Mouse (Mus musculus): ENCODE measurements at regions not wholly inside any gene's neighbourhood (a gene's known extent, or its start where the extent isn't known, plus 50 kb on each side); places are given as distances from the start of the nearest gene placed in this dataset.
A peak's percentile ranks its signal among the peaks of the same experiment; 100 is the strongest.

DNA sequence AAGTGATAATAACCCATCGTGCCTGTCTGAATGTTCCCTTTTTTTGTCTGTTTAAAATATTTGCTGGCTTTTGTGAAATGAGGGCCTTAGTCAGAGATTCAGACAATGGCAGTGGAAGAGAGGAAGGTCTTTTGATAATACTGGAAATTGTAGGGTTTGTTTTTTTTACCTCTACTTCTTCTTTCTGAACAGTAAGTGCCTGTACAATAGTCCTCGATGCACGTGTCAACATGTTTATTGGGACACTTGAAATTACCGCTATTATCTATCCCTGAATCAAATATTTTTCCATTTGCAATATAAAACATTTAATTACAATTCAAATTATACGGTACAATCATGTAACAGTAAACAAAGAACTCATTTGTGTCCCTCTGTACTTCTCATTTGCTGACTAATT, 733.5 kb downstream of the Fam19a2 start:
- DNase-seq = no peak

- DNase-seq = no peak
These were observed 735.2 kb downstream of the Fam19a2 start for GRCm38 (mm10) chr10:123998959-123999358.

DNA sequence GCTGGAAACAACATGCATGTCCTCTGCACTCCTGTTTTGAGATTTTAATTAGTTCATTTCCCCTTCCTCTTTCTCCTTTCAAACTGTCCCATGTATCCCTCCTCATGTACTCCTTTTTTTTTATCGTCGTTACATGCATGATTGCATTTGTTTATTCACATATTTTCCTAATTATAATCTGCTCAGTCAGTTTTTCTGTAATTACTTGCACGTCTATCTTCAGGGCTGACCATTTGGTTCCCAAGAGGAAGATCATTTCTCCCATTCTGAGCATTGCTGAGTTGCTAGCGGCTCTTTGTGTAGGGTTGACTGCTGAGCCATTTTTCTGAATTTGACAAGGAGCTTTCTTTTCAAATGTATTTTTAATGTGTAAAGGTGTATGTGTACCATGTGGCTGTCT, 781.2 kb downstream of the Fam19a2 start:
- no peak for DNase-seq

DNA sequence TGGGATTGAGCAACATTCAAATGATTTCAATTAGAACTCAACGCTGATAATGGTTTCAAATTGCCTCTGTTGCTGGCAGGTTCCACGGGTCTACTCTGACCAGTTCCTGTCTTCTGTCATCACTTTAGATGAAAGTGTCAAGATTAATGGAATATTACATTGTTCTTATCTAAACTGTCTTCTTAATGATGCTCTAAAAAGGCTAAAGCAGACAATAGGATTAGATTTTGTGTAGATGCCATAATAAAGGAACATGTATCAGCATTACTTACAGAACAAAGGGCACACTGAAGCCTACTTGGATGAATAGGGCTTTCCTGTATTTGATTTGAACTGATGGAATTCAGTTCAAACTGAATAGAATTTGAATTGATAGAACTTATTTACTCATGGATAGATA, 782.0 kb downstream of the Fam19a2 start:
- DNase-seq = no peak

- no peak for DNase-seq
These were observed 819.0 kb downstream of the Fam19a2 start for GRCm38 (mm10) chr10:124082756-124083155.

- DNase-seq = no peak
These were observed 826.8 kb downstream of the Fam19a2 start for GRCm38 (mm10) chr10:124090547-124090946.

GRCm38 (mm10) chr10:124091364-124091763, 827.6 kb downstream of the Fam19a2 start:
- DNase-seq = no peak

DNA sequence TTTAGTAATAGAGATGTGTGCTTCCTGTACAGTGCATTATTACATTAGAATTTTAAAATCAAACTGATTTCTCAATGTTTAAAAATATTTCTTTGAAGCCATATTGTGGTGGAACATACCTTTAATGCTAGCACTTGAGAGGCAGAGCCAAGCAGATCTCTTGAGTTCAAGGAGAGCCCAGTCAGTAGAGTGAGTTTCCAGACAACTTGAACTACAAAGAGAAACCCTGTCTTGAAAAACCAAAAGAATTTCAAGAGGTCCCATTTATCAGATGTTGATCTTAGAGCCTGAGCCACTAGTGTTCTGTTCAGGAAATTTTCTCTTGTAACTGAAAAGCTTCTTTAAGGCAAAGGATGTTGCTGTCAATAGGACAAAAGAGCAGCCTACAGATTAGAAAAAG, 855.8 kb downstream of the Fam19a2 start:
- DNase-seq = no peak

- no peak for DNase-seq
These were observed 874.7 kb downstream of the Fam19a2 start for GRCm38 (mm10) chr10:124138456-124138855.

GRCm38 (mm10) chr10:124142336-124142735, 878.5 kb downstream of the Fam19a2 start:
- no peak for DNase-seq

GRCm38 (mm10) chr10:124146751-124147469, 883.1 kb downstream of the Fam19a2 start:
- no peak for DNase-seq

- no peak for DNase-seq
These were observed 899.6 kb downstream of the Fam19a2 start for GRCm38 (mm10) chr10:124163441-124163840.

- DNase-seq = peak; percentile 1
These were observed 911.8 kb downstream of the Fam19a2 start for GRCm38 (mm10) chr10:124175598-124175997.

- DNase-seq = no peak
These were observed 944.5 kb downstream of the Fam19a2 start for GRCm38 (mm10) chr10:124208317-124208716.

- DNase-seq = no peak
These were observed 955.7 kb downstream of the Fam19a2 start for GRCm38 (mm10) chr10:124219461-124219860.

- no peak for DNase-seq
These were observed 958.3 kb downstream of the Fam19a2 start for GRCm38 (mm10) chr10:124222068-124222467.

GRCm38 (mm10) chr10:124227061-124227460, 963.3 kb downstream of the Fam19a2 start:
- no peak for DNase-seq

- no peak for DNase-seq
These were observed 985.6 kb downstream of the Fam19a2 start for GRCm38 (mm10) chr10:124249358-124249757.

DNA sequence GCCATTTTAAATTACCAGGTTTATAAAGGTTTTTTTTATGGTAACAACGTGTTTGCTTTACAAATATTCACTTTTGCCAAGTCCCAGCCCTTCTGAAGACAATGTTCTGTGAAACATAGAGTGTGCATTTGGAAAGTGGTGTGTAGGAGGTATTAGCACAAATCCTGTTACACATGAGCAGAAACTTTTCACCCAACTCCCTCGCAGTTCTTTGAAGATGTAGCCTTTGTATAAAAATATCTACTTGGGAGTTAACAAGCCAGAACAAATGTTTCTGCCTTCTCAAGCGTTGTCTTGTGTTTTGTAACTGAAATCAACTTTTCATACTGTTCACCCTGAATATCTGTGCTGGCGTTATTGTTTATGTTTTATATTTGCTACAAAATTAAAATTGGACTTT, 986.2 kb downstream of the Fam19a2 start:
- no peak for DNase-seq

GRCm38 (mm10) chr10:124288301-124288995, 1024.7 kb downstream of the Fam19a2 start:
- no peak for DNase-seq

DNA sequence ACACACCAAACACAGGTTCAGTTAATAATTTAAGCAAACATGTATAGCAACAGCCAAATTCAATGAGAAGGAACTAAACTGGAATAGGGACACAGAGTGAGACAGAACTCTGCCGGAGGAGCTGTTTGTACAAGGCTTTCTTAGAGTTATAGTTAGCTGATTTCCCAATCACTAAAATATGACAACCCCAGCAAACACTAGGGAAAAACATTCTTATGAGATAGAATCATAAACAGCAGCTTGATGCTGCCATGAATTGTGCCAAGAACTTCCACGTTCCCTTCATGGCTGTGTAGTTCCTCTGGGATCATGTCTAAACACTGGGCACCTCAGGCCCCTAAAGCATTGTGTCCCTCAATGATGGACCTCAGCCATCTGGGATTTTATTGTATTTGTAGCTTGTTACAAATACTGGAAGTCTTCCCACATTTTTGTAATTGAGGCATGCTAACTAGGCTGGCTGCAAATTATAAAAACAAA, 1033.4 kb downstream of the Fam19a2 start:
- DNase-seq = no peak

DNA sequence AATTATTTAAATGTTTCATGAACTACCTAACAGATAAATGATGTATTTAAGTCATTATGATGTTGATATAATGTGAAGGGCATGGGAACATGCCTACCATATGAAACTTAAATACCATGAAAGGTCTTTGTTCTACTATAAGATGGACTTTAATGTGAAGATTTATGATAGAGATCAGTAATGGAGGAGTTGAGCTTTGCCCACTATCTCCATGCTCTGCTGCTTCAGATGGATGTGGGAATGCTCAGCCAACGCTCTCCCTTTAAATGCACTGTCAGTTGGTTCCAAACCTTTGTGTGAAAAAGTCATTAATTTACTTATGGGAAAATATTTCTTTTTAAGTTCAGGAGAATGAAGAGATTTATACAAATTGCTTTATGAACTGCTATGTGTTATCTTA, 1040.9 kb downstream of the Fam19a2 start:
- DNase-seq = no peak

DNA sequence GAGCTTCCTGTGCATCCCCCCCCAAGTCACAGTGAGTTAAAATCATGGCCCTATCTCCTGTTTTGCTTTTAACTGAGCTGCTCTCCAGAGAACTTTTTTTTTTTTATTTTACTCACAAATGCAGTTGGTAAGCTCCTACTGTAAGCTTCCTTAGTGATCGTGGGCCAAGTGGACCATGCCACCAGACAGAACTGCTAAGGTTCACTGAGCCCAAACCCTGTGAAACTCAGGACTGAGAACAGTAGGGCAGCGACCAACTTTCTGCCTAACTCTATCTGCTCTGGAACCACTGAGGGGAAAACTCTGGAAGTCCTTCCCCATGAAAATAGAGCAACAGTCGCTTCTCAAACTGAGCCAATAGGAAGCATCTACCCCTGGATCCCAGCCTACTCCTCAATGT, 1041.8 kb downstream of the Fam19a2 start:
- no peak for DNase-seq

GRCm38 (mm10) chr10:124318761-124319160, 1055.0 kb downstream of the Fam19a2 start:
- DNase-seq = no peak
